Mouse (Mus musculus): ENCODE results near the gene Zg16. TPM values are rescaled to one million over a fixed set of nuclear protein-coding genes. Genes with fewer than 3 reads are reported as not detected.
"Not testable (repeated sequence)": the region's sequence is repeated elsewhere in the genome, so short reads cannot be mapped to it uniquely, and the experiment has no call there.

Gene Zg16
- total RNA-seq, 1 experiment from 2014 or later, result not detected

- DNase-seq, result peak; percentile 58
Measured at GRCm38 (mm10) chr7:127104560-127105332, 17.6 kb upstream of the Zg16 start.

- DNase-seq, result no peak
Measured at GRCm38 (mm10) chr7:127103960-127104359, 16.8 kb upstream of the Zg16 start.

- no peak for DNase-seq
Measured at GRCm38 (mm10) chr7:127102148-127102547, 15.0 kb upstream of the Zg16 start.

GRCm38 (mm10) chr7:127101451-127102016 lies 14.4 kb upstream of the Zg16 start:
- DNase-seq, result no peak

GRCm38 (mm10) chr7:127099528-127099927 lies 12.4 kb upstream of the Zg16 start:
- DNase-seq, result no peak

- no peak for DNase-seq
Measured at GRCm38 (mm10) chr7:127098950-127099349, 11.8 kb upstream of the Zg16 start.

GRCm38 (mm10) chr7:127098521-127098920 lies 11.4 kb upstream of the Zg16 start:
- no peak for DNase-seq

- DNase-seq, result no peak
Measured at GRCm38 (mm10) chr7:127096456-127096855, 9.3 kb upstream of the Zg16 start.

GRCm38 (mm10) chr7:127093914-127094313 lies 6.8 kb upstream of the Zg16 start:
- DNase-seq, result no peak

- DNase-seq, result no peak
Measured at GRCm38 (mm10) chr7:127091114-127091896, 4.2 kb upstream of the Zg16 start, which contains the start of gene AI467606. Gene AI467606 (plus strand): TSS chr7:127091359.

- DNase-seq, result no peak
Measured at GRCm38 (mm10) chr7:127090154-127091113, 3.3 kb upstream of the Zg16 start.

GRCm38 (mm10) chr7:127088901-127089845 lies 2.0 kb upstream of the Zg16 start:
- DNase-seq, result no peak

GRCm38 (mm10) chr7:127088083-127088482 lies 955 bp upstream of the Zg16 start:
- DNase-seq, result no peak

GRCm38 (mm10) chr7:127085751-127086150 lies 1.4 kb downstream of the Zg16 start:
- DNase-seq, result not testable (repeated sequence)

GRCm38 (mm10) chr7:127084794-127085193 lies 2.3 kb downstream of the Zg16 start:
- DNase-seq, result no peak

GRCm38 (mm10) chr7:127083689-127084088 lies 3.4 kb downstream of the Zg16 start:
- no peak for DNase-seq

GRCm38 (mm10) chr7:127082995-127083394 lies 4.1 kb downstream of the Zg16 start:
- DNase-seq, result no peak

- DNase-seq, result no peak
Measured at GRCm38 (mm10) chr7:127082271-127082670, 4.9 kb downstream of the Zg16 start.

GRCm38 (mm10) chr7:127080045-127080444 lies 7.1 kb downstream of the Zg16 start:
- no peak for DNase-seq

GRCm38 (mm10) chr7:127077692-127078091 lies 9.4 kb downstream of the Zg16 start:
- no peak for DNase-seq

- DNase-seq, result no peak
Measured at GRCm38 (mm10) chr7:127076188-127076587, 10.9 kb downstream of the Zg16 start.

All from adrenal gland, postnatal 25 days (tissue).